Mouse (Mus musculus) ES-Bruce4 (cell line): ENCODE measurements around the gene Rora.

Experiments
- CTCF ChIP-seq: IDR thresholded peaks from one replicate; pipeline ENCODE4 v1.8.1; 2011; ENCODE audit warnings: low read depth, low read length
- EP300 ChIP-seq: IDR thresholded peaks from 2 replicates; pipeline ENCODE4 v1.6.1; 2011; ENCODE audit warnings: low read depth, low read length; ENCODE audit not compliant: insufficient read depth
- POLR2A ChIP-seq: IDR thresholded peaks from one replicate; pipeline ENCODE4 v1.8.1; 2011; ENCODE audit warnings: low read length; ENCODE audit not compliant: insufficient read depth

GRCm38 (mm10) chr9:68814723-68815122, 161.1 kb downstream of the Rora start:
- no peak for TF ChIP-seq EP300
- no peak for TF ChIP-seq POLR2A
- TF ChIP-seq CTCF = no peak
